Mouse (Mus musculus) large intestine, adult 2 months (tissue): ENCODE data around the gene RPS10-NUDT3. TPM values are rescaled to one million over a fixed set of nuclear protein-coding genes. Genes with fewer than 3 reads are reported as not detected.
"Not testable (repeated sequence)": the region's sequence is repeated elsewhere in the genome, so short reads cannot be mapped to it uniquely, and the experiment has no call there.

Experiments
- DNase-seq: peaks from one replicate; pipeline ENCODE4 v3.0.0-alpha.2; 2012; ENCODE audit warnings: low read depth, low spot score
- WGBS: fragments of 180-500 bp; shearing (Covaris S2); methylation state at CpG from one replicate; pipeline ENCODE4 v1.1.7; 2018; 5-methylcytosine and 5-hydroxymethylcytosine counted together
- polyA plus RNA-seq: library from polyadenylated mRNA; depleted of rRNA; stranded (reverse); fragments of >200 nt; gene quantifications from 2 replicates; pipeline ENCODE4 v1.2.3, GENCODE M21; 2012

Gene RPS10-NUDT3
- polyA plus RNA-seq, 1 experiment: not detected

GRCm38 (mm10) chr17:27643756-27644155, 8.7 kb upstream of the RPS10-NUDT3 start:
- 79% methylated on average over 9 of the region's 9 CpGs for WGBS
- no peak for DNase-seq

DNA sequence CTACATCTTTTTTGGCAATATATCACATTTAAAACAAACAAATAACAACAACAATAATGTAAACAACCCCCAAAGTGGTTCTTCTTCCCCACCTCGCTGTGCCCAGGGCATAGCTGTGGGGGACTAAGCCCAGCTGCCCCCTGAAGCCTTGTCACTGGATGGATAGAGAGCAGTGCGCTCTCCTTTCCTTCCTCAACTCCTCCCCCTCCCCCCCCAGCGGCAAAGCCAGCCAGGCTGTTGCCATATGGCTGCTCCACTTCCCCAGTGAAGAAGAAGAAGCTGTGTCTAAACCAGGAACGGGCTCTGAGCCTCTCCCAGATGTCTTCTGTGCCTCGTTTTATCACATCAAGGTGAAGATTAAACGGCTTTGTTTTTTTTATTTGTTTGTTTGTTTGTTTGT, 8.1 kb upstream of the RPS10-NUDT3 start:
- WGBS: 42% methylated on average over 6 of the region's 6 CpGs
- DNase-seq: no peak

- no peak for DNase-seq
- WGBS: 26% methylated on average over 12 of the region's 12 CpGs
These were observed 7.6 kb upstream of the RPS10-NUDT3 start for GRCm38 (mm10) chr17:27642491-27643062.

GRCm38 (mm10) chr17:27639851-27640250, 4.8 kb upstream of the RPS10-NUDT3 start:
- WGBS: 88% methylated on average over 6 of the region's 6 CpGs
- DNase-seq: not testable (repeated sequence)

DNA sequence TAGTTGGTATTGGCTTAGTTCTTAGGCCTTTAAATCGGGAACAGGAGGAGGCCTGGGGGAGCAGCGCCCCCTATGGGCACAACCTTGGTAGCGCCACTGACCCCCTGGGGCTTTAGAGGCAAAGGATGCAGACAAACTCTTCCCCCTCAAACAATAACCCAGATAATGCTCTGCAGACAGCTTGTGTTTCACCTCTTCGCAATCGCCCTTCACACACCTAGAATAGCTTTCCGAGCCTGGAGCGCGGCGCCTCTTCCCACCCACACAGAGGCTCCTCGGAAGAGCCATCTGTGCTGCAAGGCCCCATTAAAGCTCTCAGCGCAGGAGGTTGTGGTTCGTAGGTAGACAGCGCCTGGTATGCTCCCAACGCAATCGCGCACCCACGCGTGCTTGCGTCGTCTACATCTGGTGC, 3.9 kb upstream of the RPS10-NUDT3 start:
- WGBS: 79% methylated on average over 20 of the region's 20 CpGs
- DNase-seq: no peak

DNA sequence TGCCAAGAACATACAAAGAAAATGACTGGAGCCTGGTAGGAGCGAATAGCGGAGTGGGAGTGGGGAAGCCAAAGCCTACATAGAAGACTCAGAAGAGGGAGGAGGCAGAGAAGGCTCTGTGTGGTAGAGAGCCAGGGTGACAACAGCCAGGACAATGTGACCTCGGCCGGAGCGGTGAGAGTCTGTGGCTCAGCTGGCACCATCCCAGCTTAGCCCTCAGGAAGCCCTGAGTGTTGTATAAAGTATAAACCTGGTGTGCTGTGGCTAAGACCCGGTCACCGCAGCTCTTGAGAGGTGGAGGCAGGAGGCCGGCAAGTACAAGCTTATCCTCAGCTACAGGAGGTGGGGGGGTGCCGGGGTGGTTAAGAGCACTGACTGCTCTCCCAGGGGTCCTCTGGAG, 2.3 kb upstream of the RPS10-NUDT3 start:
- DNase-seq: no peak
- WGBS: 76% methylated on average over 9 of the region's 9 CpGs

- WGBS: 64% methylated on average over 18 of the region's 18 CpGs
- no peak for DNase-seq
These were observed 1.4 kb upstream of the RPS10-NUDT3 start, which contains the start of gene Rps10 for GRCm38 (mm10) chr17:27636132-27637020. Gene Rps10 (minus strand): TSS chr17:27636669.

DNA sequence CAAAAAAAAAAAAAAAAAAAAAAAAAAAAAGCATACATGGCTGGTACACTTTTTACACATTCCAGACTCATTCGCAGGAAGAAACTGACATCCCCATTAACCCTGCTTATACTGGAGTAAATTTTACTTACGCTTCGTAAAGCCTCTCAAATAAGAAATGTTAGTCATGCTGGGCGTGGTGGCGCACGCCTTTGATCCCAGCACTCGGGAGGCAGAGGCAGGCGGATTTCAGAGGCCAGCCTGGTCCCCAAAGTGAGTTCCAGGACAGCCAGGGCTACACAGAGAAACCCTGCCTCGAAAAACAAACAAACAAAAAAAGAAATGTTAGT, 517 bp upstream of the RPS10-NUDT3 start:
- DNase-seq: not testable (repeated sequence)
- 22% methylated on average over 9 of the region's 9 CpGs for WGBS

- 73% methylated on average over 2 of the region's 2 CpGs for WGBS
- DNase-seq: no peak
These were observed 5.6 kb downstream of the RPS10-NUDT3 start for GRCm38 (mm10) chr17:27629249-27630020.

DNA sequence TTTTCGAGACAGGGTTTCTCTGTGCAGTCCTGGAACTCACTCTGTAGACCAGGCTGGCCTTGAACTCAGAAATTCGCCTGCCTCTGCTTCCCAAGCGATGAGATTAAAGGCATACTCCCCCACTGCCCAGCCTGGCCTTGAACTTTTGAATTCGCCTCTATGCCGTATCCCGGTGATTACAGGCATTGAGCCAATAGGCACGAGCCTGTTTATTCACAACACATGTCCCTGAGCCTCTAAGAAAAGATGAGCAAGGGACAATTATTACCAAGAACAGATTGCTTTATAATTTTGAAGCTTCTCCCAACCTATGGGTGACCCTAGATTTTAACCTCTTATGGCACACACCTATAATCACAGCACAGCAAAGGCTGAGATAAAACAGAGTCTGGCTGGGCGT, 6.6 kb downstream of the RPS10-NUDT3 start:
- DNase-seq: no peak
- WGBS: 77% methylated on average over 8 of the region's 8 CpGs

DNA sequence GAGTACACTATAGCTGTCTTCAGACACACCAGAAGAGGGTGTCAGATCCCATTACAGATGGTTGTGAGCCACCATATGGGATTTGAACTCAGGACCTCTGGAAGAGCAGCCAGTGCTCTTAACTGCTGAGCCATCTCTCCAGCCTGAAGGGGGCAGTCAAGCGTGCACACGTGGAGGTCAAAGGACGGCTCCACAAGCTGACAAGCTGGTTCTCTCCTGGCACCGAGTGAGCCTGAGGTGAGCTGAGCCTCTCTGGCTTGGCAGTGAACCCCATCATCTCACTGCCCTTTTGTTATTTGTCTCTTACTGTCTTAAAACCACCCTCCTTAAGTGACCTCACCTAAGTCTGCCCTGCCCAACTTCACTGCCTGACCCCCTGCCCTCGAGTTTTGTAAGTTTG, 7.6 kb downstream of the RPS10-NUDT3 start:
- no peak for DNase-seq
- WGBS: 16% methylated on average over 5 of the region's 5 CpGs

GRCm38 (mm10) chr17:27626681-27627080, 8.3 kb downstream of the RPS10-NUDT3 start:
- WGBS: 26% methylated on average over 5 of the region's 5 CpGs

DNA sequence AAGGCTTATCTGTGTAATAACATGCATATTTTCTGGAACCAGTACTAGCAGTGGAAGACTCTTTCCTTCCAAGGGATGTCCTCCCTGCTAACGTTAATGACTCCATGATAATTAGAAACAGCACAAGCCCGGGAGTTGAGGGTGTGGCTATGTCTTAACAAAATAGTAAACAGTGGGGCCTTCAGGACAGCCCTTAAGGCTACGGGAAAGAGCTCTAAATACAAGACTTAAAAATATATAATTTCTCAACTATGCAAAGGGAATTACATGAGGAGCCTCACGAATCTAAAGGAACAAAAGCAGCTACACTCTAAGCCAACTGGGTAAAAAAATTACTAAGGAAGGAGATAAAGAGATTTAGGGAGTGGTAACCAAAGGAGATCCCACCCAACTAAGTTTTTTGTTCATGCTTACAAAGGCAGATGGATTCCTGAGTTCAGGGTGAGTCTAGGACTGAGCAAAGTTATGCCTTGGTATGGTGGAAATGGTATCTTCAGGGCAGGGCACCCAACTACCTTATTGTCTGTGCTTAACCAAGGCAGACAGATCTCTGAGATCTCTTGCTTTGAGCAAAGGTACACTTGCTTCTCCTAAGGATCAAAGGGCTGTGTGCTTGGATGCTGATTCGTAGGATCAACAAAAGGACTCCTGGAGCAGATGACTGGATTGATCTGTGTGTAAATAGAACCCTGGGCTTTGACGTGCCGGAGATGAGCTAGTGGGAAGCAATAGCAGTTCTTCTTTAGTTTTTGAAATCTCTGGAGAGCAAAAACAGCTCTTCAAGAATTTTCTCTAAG, 9.4 kb downstream of the RPS10-NUDT3 start:
- WGBS: 42% methylated on average over 7 of the region's 7 CpGs
- no peak for DNase-seq

More at GRCm38 (mm10) chr17:27626681-27627080, 8.3 kb downstream of the RPS10-NUDT3 start:
- DNase-seq: no peak

GRCm38 (mm10) chr17:27623360-27624326, 11.4 kb downstream of the RPS10-NUDT3 start, which contains the start of gene Nudt3:
Gene Nudt3 (minus strand): TSS chr17:27623495.
- WGBS: 5% methylated on average over 87 of the region's 91 CpGs
- peak; percentile 63 for DNase-seq

DNA sequence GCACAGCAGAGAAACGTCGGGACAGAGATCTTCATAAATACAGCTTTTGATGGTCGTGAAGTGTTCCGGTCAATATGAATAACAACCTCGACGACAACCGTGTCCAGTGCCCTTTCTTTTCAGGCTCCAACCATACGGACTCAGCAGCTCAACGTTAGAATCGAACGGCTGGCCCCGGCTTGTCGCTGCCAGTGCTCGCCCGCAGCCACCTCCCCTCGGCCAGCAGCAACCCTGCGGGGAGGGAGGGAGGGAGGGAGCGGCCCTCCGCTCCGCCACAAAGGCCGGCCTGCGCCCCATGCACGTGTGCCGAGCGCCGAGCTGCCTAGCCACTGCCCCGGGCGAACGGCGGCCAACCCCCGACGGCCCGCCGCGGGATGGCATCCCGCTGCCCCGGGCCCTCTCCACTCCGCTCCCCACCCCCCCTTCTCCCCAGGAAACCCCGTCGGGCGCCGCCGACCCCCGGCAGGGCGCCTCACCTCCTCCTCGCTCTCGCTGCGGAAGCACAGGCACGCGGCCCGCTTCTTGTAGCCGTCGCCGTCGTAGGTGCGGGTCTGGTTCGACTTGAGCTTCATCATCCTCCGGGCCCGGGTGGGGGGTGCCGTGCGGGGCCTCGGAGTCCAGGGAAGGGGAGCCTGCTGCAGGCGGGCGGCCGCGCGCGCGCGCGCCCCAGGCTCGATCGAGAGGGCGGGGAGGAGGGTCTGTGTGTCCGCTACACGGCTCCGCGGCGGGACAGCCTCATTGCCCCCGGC, 12.2 kb downstream of the RPS10-NUDT3 start:
- WGBS: under 1% methylated on average over 77 of the region's 80 CpGs
- DNase-seq: no peak

GRCm38 (mm10) chr17:27621705-27622531, 13.1 kb downstream of the RPS10-NUDT3 start:
- DNase-seq: no peak
- 3% methylated on average over 23 of the region's 23 CpGs for WGBS

- no peak for DNase-seq
- WGBS: 44% methylated on average over 8 of the region's 8 CpGs
These were observed 13.9 kb downstream of the RPS10-NUDT3 start for GRCm38 (mm10) chr17:27621161-27621560.
